Mouse (Mus musculus): Measurements from ENCODE around the gene Pds5b. TPM values are rescaled to one million over a fixed set of nuclear protein-coding genes. Genes with fewer than 3 reads are reported as not detected.
"Not testable (repeated sequence)": the region's sequence is repeated elsewhere in the genome, so short reads cannot be mapped to it uniquely, and the experiment has no call there.

Pds5b gene
- polyA plus RNA-seq, 1 experiment from 2014 or later = 46.7 TPM

DNA sequence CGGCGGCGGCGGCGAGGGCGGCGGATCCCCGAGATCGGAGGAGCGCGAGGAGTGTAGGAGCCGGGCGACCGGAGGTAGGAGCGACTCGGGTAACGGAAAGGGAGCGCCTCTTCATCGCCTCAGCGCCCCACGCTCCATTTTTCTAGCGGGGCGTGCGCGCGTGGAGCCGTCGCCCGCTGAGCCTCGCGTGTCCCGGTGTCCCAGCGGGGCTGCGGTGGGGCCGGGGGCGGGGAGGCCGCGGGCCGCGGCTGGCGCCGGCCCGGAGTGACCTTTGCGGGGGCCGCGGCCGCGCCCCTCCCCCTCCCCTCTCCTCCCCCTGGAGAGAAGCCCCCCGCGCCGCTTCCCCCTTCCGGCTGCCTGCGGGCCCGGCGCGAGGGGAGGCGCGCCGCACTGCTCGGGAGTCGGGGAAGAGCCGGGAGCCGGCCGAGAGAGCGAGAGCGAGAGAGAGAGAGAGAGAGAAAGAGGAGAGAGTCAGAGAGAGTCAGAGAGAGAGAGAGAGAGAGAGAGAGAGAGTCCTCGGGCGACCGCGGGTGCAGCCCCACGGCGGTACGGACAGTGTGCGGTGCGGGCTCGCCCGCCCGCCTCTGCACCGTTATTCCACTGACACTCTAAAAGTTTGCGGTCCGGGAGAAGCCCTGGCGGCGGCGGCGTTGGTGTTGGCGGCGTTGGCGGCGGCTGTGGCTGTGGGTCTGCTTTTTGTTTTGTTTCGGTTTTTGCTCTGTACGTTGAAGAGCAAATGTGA is 512 bp downstream of the Pds5b start:
- WGBS = under 1% methylated on average over 81 of the region's 91 CpGs
- H3K27me3 ChIP-seq (ENCODE audit: control insufficient read depth, insufficient read depth, low read length) = no peaks in the 10 kb centered on the region
- no peaks in the 10 kb centered on the region for H3K9me3 ChIP-seq (ENCODE audit: control insufficient read depth, low read length)
- H3K4me3 ChIP-seq (replicated peaks; ENCODE audit: low read depth, low read length) = peak overlapping the region; percentile 91
- ATAC-seq (ENCODE audit: low FRiP score, low TSS enrichment) (peak; percentile 63), DNase-seq (peak; percentile 69)
- peak overlapping the region; percentile 61 for H3K4me2 ChIP-seq (ENCODE audit: low read length)
- peak overlapping the region; percentile 98 for H3K27ac ChIP-seq (replicated peaks; ENCODE audit: low read depth, low read length)
- no peaks in the 10 kb centered on the region for H3K36me3 ChIP-seq (ENCODE audit: control insufficient read depth, insufficient read depth, low read length)
- H3K9ac ChIP-seq (replicated peaks; ENCODE audit: low read length) = peak overlapping the region; percentile 91
- H3K4me1 ChIP-seq (ENCODE audit: control insufficient read depth, insufficient read depth, low read length) = peaks cover 19% of the 10 kb centered on the region

DNA sequence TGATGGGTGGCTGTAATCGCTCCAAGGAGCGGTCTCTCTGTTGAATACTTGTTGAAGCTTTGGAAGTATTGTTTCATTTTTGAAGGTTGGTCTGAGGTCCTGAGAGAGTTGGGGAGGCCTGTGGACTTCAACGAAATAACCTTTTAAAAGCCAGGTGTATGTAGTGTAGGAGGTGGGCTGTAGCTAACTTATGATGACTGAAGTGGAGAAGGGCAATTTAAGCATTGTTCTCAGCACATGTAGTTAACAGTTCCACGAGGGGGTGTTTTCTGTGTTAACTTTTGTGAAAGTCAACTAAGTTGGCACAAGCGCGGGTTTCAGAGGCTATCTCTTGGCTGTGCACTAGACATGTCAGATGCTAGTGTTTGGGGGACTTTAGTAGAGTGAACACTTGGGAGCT is 1.3 kb downstream of the Pds5b start:
- no peaks in the 10 kb centered on the region for H3K36me3 ChIP-seq (ENCODE audit: control insufficient read depth, insufficient read depth, low read length)
- H3K27me3 ChIP-seq (ENCODE audit: control insufficient read depth, insufficient read depth, low read length) = no peaks in the 10 kb centered on the region
- peak overlapping the region; percentile 91 for H3K9ac ChIP-seq (replicated peaks; ENCODE audit: low read length)
- no peak overlapping the region for H3K27ac ChIP-seq (replicated peaks; ENCODE audit: low read depth, low read length)
- no peaks in the 10 kb centered on the region for H3K9me3 ChIP-seq (ENCODE audit: control insufficient read depth, low read length)
- H3K4me1 ChIP-seq (ENCODE audit: control insufficient read depth, insufficient read depth, low read length) = peaks cover 19% of the 10 kb centered on the region
- H3K4me3 ChIP-seq (replicated peaks; ENCODE audit: low read depth, low read length) = peak overlapping the region; percentile 91
- ATAC-seq (ENCODE audit: low FRiP score, low TSS enrichment) = no peak
- peak overlapping the region; percentile 61 for H3K4me2 ChIP-seq (ENCODE audit: low read length)
- 60% methylated on average over 6 of the region's 6 CpGs for WGBS
- DNase-seq = no peak

DNA sequence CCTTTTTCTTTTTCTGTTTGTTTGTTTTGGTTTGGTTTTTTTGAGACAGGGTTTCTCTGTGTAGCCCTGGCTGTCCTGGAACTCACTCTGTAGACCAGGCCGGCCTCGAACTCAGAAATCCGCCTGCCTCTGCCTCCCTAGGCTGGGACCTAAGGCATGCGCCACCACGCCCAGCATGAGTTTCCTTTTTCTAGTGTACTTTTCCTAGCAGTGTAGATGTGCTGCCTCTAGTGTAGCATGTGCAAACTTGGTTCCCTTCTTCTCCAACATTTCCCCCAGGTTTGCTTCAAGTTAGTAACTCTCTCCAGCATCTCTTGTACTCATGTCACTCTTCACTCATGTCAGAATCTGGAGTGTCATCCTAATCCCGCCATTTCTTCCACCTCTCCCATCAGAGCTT is 9.3 kb downstream of the Pds5b start:
- not testable (repeated sequence) for H3K27me3 ChIP-seq (ENCODE audit: control insufficient read depth, insufficient read depth, low read length); DNase-seq; H3K9ac ChIP-seq (replicated peaks; ENCODE audit: low read length); H3K4me1 ChIP-seq (ENCODE audit: control insufficient read depth, insufficient read depth, low read length); H3K36me3 ChIP-seq (ENCODE audit: control insufficient read depth, insufficient read depth, low read length); H3K4me3 ChIP-seq (replicated peaks; ENCODE audit: low read depth, low read length); H3K27ac ChIP-seq (replicated peaks; ENCODE audit: low read depth, low read length); H3K4me2 ChIP-seq (ENCODE audit: low read length); H3K9me3 ChIP-seq (ENCODE audit: control insufficient read depth, low read length); ATAC-seq (ENCODE audit: low FRiP score, low TSS enrichment)
- WGBS = over 99% methylated on average over 6 of the region's 6 CpGs

DNA sequence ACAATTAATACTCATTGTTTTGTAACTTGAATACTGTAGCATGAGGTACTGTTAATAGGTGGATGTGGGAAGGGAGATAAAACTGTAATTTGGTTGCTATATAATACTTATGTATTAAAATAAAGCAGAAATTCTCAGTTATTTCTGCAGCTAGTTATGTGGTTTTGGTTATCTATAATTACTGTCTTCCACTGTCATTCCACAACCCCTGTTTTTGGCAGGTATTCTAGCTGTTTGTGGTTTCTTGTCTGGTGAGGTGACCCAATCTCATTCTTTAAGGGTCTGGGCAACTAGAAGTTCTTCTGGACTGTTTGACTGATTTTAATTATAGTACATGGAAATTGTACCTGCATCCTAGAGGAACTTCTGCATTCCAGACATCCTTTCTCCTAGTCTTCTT is 17.1 kb downstream of the Pds5b start:
- H3K4me2 ChIP-seq (ENCODE audit: low read length) = no peak overlapping the region
- no peak overlapping the region for H3K9ac ChIP-seq (replicated peaks; ENCODE audit: low read length)
- no peak overlapping the region for H3K4me3 ChIP-seq (replicated peaks; ENCODE audit: low read depth, low read length)
- DNase-seq (no peak), ATAC-seq (ENCODE audit: low FRiP score, low TSS enrichment) (no peak)
- no peaks in the 10 kb centered on the region for H3K9me3 ChIP-seq (ENCODE audit: control insufficient read depth, low read length)
- H3K27me3 ChIP-seq (ENCODE audit: control insufficient read depth, insufficient read depth, low read length) = no peaks in the 10 kb centered on the region
- no peak overlapping the region for H3K27ac ChIP-seq (replicated peaks; ENCODE audit: low read depth, low read length)
- H3K4me1 ChIP-seq (ENCODE audit: control insufficient read depth, insufficient read depth, low read length) = no peaks in the 10 kb centered on the region
- no peaks in the 10 kb centered on the region for H3K36me3 ChIP-seq (ENCODE audit: control insufficient read depth, insufficient read depth, low read length)

DNA sequence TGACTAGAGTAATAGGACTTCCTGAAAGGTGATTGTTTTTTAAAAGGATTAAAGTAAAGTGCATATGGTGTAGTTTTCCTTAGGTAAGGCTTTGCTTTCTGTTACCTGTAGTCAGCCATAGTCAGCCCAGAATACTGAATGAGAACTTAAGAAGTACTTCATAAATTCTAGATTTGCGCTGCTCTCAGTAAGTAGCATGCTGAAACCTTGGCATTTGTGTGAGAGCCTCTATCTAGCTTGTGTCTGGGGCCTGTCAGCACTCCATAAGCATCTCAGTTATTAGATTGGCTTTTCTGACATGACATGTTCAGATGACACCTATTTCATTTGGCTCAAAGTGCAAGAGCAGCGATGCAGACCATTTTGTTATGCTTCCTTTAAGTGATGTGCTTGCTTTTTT is 19.7 kb downstream of the Pds5b start:
- Histone ChIP-seq H3K36me3 (ENCODE audit: control insufficient read depth, insufficient read depth, low read length) (no peaks in the 10 kb centered on the region), H3K4me1 (ENCODE audit: control insufficient read depth, insufficient read depth, low read length) (no peaks in the 10 kb centered on the region), H3K27me3 (ENCODE audit: control insufficient read depth, insufficient read depth, low read length) (no peaks in the 10 kb centered on the region), H3K27ac (replicated peaks; ENCODE audit: low read depth, low read length) (no peak overlapping the region), H3K9me3 (ENCODE audit: control insufficient read depth, low read length) (no peaks in the 10 kb centered on the region), H3K4me3 (replicated peaks; ENCODE audit: low read depth, low read length) (no peak overlapping the region), H3K4me2 (ENCODE audit: low read length) (no peak overlapping the region), H3K9ac (replicated peaks; ENCODE audit: low read length) (no peak overlapping the region)
- no peak for ATAC-seq (ENCODE audit: low FRiP score, low TSS enrichment)
- DNase-seq = no peak
- 97% methylated on average over 2 of the region's 2 CpGs for WGBS

DNA sequence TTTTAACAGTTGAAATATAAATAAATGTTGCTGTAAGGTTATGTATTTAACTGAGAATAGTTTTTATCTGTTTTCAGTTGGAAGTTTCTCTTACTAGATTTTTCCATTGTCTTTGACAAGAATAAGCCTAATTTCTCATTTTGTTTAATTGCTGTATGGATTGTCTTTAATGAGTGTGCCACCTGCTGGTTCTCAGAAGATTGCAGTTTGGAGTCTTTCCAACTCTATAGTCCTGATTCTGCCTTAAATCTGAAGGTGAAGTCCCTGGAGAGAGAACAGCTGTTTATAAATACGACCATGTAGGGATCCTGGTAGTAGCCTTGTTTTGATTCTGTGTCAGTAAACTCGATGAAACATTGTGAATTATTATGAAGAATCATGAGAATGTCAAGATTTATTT is 29.2 kb downstream of the Pds5b start:
- H3K27me3 ChIP-seq (ENCODE audit: control insufficient read depth, insufficient read depth, low read length) = no peaks in the 10 kb centered on the region
- no peak overlapping the region for H3K9ac ChIP-seq (replicated peaks; ENCODE audit: low read length)
- no peaks in the 10 kb centered on the region for H3K9me3 ChIP-seq (ENCODE audit: control insufficient read depth, low read length)
- WGBS = 71% methylated on average over 2 of the region's 2 CpGs
- no peak overlapping the region for H3K27ac ChIP-seq (replicated peaks; ENCODE audit: low read depth, low read length)
- no peaks in the 10 kb centered on the region for H3K4me1 ChIP-seq (ENCODE audit: control insufficient read depth, insufficient read depth, low read length)
- ATAC-seq (ENCODE audit: low FRiP score, low TSS enrichment) (no peak), DNase-seq (peak; percentile 61)
- H3K36me3 ChIP-seq (ENCODE audit: control insufficient read depth, insufficient read depth, low read length) = no peaks in the 10 kb centered on the region
- H3K4me3 ChIP-seq (replicated peaks; ENCODE audit: low read depth, low read length) = no peak overlapping the region
- H3K4me2 ChIP-seq (ENCODE audit: low read length) = no peak overlapping the region

DNA sequence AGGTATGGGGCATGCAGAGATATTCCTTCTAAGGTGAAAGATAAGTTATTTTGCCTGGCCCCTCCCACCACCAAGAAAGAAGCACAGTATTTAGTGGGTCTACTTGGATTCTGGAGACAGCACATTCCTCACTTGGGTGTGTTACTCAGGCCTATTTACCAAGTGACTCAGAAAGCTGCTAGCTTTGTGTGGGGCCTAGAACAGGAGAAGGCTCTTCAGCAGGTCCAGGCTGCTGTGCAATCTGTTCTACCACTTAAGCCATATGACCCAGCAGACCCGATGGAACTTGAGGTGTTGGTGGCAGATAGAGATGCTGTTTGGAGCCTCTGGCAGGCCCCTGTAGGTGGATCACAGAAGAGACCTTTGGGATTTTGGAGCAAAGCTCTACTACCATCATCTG is 33.1 kb downstream of the Pds5b start:
- H3K4me1 ChIP-seq (ENCODE audit: control insufficient read depth, insufficient read depth, low read length); H3K27me3 ChIP-seq (ENCODE audit: control insufficient read depth, insufficient read depth, low read length); ATAC-seq (ENCODE audit: low FRiP score, low TSS enrichment); DNase-seq; H3K4me2 ChIP-seq (ENCODE audit: low read length); H3K9ac ChIP-seq (replicated peaks; ENCODE audit: low read length); H3K4me3 ChIP-seq (replicated peaks; ENCODE audit: low read depth, low read length); H3K9me3 ChIP-seq (ENCODE audit: control insufficient read depth, low read length); H3K27ac ChIP-seq (replicated peaks; ENCODE audit: low read depth, low read length); H3K36me3 ChIP-seq (ENCODE audit: control insufficient read depth, insufficient read depth, low read length): not testable (repeated sequence)
- WGBS = 100% methylated on average over 1 of the region's 1 CpGs

DNA sequence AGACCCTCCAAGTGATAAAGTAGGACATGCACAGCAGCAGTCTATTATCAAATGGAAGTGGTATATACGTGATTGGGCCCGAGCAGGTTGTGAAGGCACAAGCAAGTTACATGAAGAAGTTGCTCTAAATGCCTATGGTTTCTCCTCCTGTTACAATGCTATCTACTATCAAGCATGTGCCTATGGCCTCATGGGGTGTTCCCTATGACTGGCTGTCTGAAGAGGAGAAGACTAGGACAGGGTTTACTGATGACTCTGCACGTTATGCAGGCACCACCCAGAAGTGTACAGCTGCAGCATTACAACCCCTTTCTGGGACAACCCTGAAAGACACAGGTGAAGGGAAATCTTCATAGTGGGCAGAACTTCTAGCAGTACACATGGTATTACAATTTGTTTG is 33.6 kb downstream of the Pds5b start:
- WGBS = 96% methylated on average over 3 of the region's 3 CpGs
- H3K36me3 ChIP-seq (ENCODE audit: control insufficient read depth, insufficient read depth, low read length); ATAC-seq (ENCODE audit: low FRiP score, low TSS enrichment); H3K27me3 ChIP-seq (ENCODE audit: control insufficient read depth, insufficient read depth, low read length); H3K27ac ChIP-seq (replicated peaks; ENCODE audit: low read depth, low read length); H3K4me1 ChIP-seq (ENCODE audit: control insufficient read depth, insufficient read depth, low read length); H3K9me3 ChIP-seq (ENCODE audit: control insufficient read depth, low read length); H3K9ac ChIP-seq (replicated peaks; ENCODE audit: low read length); H3K4me3 ChIP-seq (replicated peaks; ENCODE audit: low read depth, low read length); DNase-seq; H3K4me2 ChIP-seq (ENCODE audit: low read length): not testable (repeated sequence)

DNA sequence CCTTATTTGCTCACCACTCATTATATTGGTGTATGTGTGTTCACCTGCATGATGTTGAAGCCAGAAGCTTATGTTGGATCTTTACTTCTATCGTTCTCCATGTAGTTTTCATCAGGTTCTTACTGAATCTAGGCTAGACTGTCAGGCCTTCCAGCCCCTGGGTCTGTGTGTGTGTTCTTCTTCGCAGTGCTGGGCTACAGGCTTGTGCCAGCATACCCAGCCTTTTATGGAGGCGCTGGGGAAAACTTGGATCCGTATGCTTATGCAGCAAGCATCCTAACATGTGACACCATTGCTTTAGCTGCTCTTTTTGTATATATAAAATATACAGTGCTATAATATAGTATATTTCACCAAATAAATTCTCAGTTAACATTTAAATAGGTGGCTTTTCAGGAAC is 38.0 kb downstream of the Pds5b start:
- H3K4me1 ChIP-seq (ENCODE audit: control insufficient read depth, insufficient read depth, low read length) = no peaks in the 10 kb centered on the region
- no peak overlapping the region for H3K4me2 ChIP-seq (ENCODE audit: low read length)
- H3K27me3 ChIP-seq (ENCODE audit: control insufficient read depth, insufficient read depth, low read length) = no peaks in the 10 kb centered on the region
- H3K27ac ChIP-seq (replicated peaks; ENCODE audit: low read depth, low read length) = no peak overlapping the region
- ATAC-seq (ENCODE audit: low FRiP score, low TSS enrichment) (no peak), DNase-seq (no peak)
- H3K9me3 ChIP-seq (ENCODE audit: control insufficient read depth, low read length) = no peaks in the 10 kb centered on the region
- H3K4me3 ChIP-seq (replicated peaks; ENCODE audit: low read depth, low read length) = no peak overlapping the region
- no peak overlapping the region for H3K9ac ChIP-seq (replicated peaks; ENCODE audit: low read length)
- 98% methylated on average over 4 of the region's 4 CpGs for WGBS
- no peaks in the 10 kb centered on the region for H3K36me3 ChIP-seq (ENCODE audit: control insufficient read depth, insufficient read depth, low read length)

Data from midbrain, embryonic 14.5 days (tissue).